Mouse (Mus musculus) embryonic facial prominence, embryonic 15.5 days (tissue): ENCODE measurements around the gene Mfsd4b5. TPM values are rescaled to one million over a fixed set of nuclear protein-coding genes. Genes with fewer than 3 reads are reported as not detected.
A peak's percentile ranks its signal among the peaks of the same experiment; 100 is the strongest.

Experiments used
- ATAC-seq: fragments of 200-750 bp; cut with Nextera tagmentation; 2 replicates; pipeline ENCODE4 v1.8.0; 2017; ENCODE audit warnings: low read depth, moderate TSS enrichment; ENCODE audit not compliant: insufficient number of reproducible peaks, low FRiP score, low TSS enrichment
- H3K27ac ChIP-seq: fragments of 300-500 bp; sonication (generic); replicated peaks from 2 replicates; pipeline ENCODE4 v1.5.1; 2015; ENCODE audit warnings: mild to moderate bottlenecking, inconsistent platforms
- H3K27me3 ChIP-seq: fragments of 300-500 bp; sonication (generic); 2 replicates; pipeline ENCODE4 v1.6.1; 2015; ENCODE audit warnings: inconsistent platforms
- H3K36me3 ChIP-seq: fragments of 300-500 bp; sonication (generic); 2 replicates; pipeline ENCODE4 v1.6.1; 2015; ENCODE audit warnings: mild to moderate bottlenecking, inconsistent platforms
- H3K4me1 ChIP-seq: fragments of 300-500 bp; sonication (generic); 2 replicates; pipeline ENCODE4 v1.6.1; 2015; ENCODE audit warnings: inconsistent platforms
- H3K4me2 ChIP-seq: fragments of 300-500 bp; sonication (generic); replicated peaks from 2 replicates; pipeline ENCODE4 v1.6.1; 2015; ENCODE audit warnings: mild to moderate bottlenecking, inconsistent platforms
- H3K4me3 ChIP-seq: fragments of 300-500 bp; sonication (generic); replicated peaks from 2 replicates; pipeline ENCODE4 v1.5.1; 2015; ENCODE audit warnings: mild to moderate bottlenecking, inconsistent platforms
- H3K9ac ChIP-seq: fragments of 300-500 bp; sonication (generic); 2 replicates; pipeline ENCODE4 v1.6.1; 2015; ENCODE audit warnings: inconsistent platforms
- H3K9me3 ChIP-seq: fragments of 300-500 bp; sonication (generic); replicated peaks from 2 replicates; pipeline ENCODE4 v1.6.1; 2016; ENCODE audit warnings: inconsistent platforms
- WGBS: fragments of 180-500 bp; shearing (Covaris S2); methylation state at CpG from one replicate; pipeline ENCODE4 v1.1.7; 2015; 5-methylcytosine and 5-hydroxymethylcytosine counted together
- polyA plus RNA-seq: library from polyadenylated mRNA; unstranded; fragments of >200 nt; fragmentation: Nextera tagmentation; extraction: Ambion mirVana; gene quantifications from 2 replicates; pipeline ENCODE4 v1.2.1, GENCODE M21; 2015

The Mfsd4b5 gene
- 0.05 and 0.22 TPM in 2 replicates for polyA plus RNA-seq

DNA sequence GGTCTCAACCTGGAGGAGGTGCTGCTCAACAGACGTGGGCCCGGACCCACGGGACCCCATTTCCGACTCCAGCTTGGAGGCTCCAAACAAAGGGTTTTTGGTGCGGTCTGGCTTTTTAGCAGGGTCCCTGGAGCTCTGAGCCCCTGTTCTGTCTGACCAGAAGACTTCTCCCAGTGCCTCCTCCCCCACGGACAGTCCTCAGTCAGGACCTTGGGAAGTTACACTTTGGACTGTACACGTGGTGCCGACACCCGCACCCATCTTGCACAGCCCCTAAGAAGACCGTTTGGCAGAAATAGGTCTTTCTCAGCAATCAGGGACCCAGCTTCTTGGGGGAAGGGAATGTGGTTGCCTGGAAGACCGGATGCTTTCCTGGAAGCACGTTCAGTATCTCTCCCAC is at the start of gene Mfsd4b5:
Gene Mfsd4b5 (minus strand): TSS at position 181 of the 400 bp plus-strand sequence.
- no peak within 1 kb of the TSS for H3K27ac ChIP-seq
- H3K9ac ChIP-seq, result no peak within 1 kb of the TSS
- no peaks in the 10 kb centered on the region for H3K36me3 ChIP-seq
- WGBS, result 83% methylated on average over 12 of the region's 12 CpGs
- no peak within 1 kb of the TSS for H3K4me2 ChIP-seq
- H3K27me3 ChIP-seq, result no peaks in the 10 kb centered on the region
- no peaks in the 10 kb centered on the region for H3K4me1 ChIP-seq
- no peaks in the 10 kb centered on the region for H3K9me3 ChIP-seq
- no peak for ATAC-seq
- no peak within 1 kb of the TSS for H3K4me3 ChIP-seq

DNA sequence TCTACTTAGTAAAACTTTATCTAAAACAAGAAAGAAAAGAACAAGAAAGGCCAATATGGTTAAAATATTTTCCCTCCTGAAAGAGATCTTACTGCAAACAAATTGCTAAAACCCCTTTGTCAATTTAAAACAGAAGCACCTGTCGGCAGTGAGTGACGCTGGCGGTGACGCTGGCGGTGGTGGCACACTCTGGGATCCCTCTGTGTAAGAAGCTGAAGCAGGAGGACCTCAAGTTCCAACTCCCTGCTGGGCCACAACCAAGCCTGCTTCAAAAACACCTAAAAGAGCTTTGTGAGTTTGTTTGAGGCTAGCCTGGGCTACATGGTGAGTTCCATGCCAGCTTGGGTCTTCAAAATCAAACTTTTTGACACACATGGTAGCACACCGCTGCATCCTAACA is 48.5 kb upstream of the Mfsd4b5 start:
- 97% methylated on average over 6 of the region's 6 CpGs for WGBS
- H3K36me3 ChIP-seq, result no peaks in the 10 kb centered on the region
- H3K4me2 ChIP-seq, result no peak overlapping the region
- no peak overlapping the region for H3K9ac ChIP-seq
- no peak overlapping the region for H3K27ac ChIP-seq
- no peak overlapping the region for H3K4me3 ChIP-seq
- H3K27me3 ChIP-seq, result no peaks in the 10 kb centered on the region
- 0 out of 2 replicates have a peak, but pooled peaks cover 3% of the 10 kb centered on the region for H3K4me1 ChIP-seq
- ATAC-seq, result no peak
- no peaks in the 10 kb centered on the region for H3K9me3 ChIP-seq

DNA sequence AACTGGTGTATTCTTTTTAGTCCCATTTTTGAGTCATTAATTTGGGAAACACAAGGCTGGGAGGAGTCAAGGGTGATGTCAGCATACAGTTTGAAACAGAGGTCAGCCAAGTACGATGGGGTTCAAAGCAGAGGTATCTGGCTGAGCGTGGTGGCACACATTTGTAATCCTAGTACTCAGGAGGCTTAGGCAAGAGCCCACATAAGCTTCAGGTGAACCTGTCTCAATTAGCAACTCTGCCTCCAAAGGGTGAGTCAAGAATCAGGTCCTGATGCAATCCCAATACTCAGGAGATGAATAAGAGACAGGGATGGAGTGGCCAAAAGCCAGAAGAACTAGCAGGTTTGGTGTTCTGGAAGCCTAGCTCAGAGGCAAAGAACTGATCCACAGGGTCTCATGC is 46.5 kb upstream of the Mfsd4b5 start:
- no peak overlapping the region for H3K4me2 ChIP-seq
- no peak for ATAC-seq
- no peak overlapping the region for H3K27ac ChIP-seq
- H3K9me3 ChIP-seq, result no peaks in the 10 kb centered on the region
- no peaks in the 10 kb centered on the region for H3K36me3 ChIP-seq
- no peak overlapping the region for H3K4me3 ChIP-seq
- H3K4me1 ChIP-seq, result 0 out of 2 replicates have a peak, but pooled peaks cover 3% of the 10 kb centered on the region
- WGBS, result 64% methylated on average over 2 of the region's 2 CpGs
- H3K9ac ChIP-seq, result no peak overlapping the region
- no peaks in the 10 kb centered on the region for H3K27me3 ChIP-seq

DNA sequence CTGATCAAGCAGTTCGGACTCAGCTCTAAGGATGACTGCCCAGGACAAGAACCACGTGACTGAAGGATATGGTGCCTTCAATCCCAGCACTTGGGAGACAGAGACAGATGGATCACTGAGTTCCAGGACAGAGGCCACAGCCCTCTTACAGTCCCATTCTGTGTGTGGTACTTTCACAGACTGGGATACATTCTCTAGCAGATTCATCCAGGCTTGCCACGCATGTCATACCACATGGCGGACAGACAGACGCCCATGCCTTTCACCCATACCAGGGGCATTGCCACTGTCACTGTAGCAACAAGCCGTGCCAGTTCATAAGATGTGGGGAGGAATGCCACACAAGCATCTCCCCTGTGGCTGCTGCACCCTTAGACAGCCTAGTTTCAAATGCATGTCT is 44.3 kb upstream of the Mfsd4b5 start:
- Histone ChIP-seq H3K36me3 (no peaks in the 10 kb centered on the region), H3K4me2 (no peak overlapping the region), H3K4me1 (no peaks in the 10 kb centered on the region), H3K27ac (no peak overlapping the region), H3K9ac (no peak overlapping the region), H3K9me3 (no peaks in the 10 kb centered on the region), H3K27me3 (no peaks in the 10 kb centered on the region), H3K4me3 (no peak overlapping the region)
- no peak for ATAC-seq
- WGBS, result 89% methylated on average over 6 of the region's 6 CpGs

DNA sequence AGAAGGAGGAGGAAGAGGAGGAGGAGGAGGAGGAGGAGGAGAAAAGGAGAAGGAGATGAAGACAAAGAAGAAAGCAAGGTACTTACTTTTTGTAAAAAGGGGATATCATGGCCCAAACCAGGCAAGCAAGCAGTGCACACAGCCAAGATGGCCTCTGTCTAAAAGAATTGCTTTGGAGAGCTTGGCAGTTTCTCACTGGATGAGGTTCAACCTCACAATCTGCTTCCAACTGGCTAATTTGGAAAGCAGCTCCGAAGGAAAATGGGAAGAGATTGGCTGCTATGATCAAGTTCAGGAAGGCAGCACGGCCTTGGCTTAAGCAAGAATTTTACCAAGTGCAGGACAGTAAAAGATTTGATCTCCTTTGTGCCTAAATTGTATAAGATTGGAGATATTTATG is 43.2 kb upstream of the Mfsd4b5 start:
- Histone ChIP-seq H3K4me2 (no peak overlapping the region), H3K27me3 (no peaks in the 10 kb centered on the region), H3K4me3 (no peak overlapping the region), H3K4me1 (peaks cover 8% of the 10 kb centered on the region), H3K36me3 (no peaks in the 10 kb centered on the region), H3K27ac (no peak overlapping the region), H3K9ac (no peak overlapping the region), H3K9me3 (no peaks in the 10 kb centered on the region)
- 77% methylated on average over 2 of the region's 2 CpGs for whole genome bisulfite sequencing
- ATAC-seq, result no peak

DNA sequence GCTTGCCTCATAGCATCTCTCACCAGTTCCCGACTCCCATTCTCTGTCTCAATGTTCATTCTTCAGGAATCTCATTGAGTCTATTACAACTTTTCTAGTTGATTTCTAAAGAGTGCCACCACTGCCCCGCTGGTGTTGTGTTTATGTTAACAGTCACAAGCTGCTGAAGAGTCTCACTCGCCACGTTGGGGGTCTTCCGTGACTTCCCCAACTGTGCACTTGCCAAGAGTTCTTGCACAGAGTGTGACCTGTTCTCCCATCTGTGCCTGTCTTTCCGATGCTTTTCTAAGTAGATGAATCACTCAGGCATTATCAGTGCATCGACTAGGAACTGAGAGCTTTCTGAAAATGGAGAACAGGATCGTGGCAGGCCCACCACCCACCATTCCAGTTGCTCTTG is 41.6 kb upstream of the Mfsd4b5 start:
- WGBS, result 82% methylated on average over 8 of the region's 8 CpGs
- H3K36me3 ChIP-seq, result no peaks in the 10 kb centered on the region
- ATAC-seq, result no peak
- peaks cover 10% of the 10 kb centered on the region for H3K4me1 ChIP-seq
- no peaks in the 10 kb centered on the region for H3K27me3 ChIP-seq
- H3K4me3 ChIP-seq, result no peak overlapping the region
- H3K9me3 ChIP-seq, result no peaks in the 10 kb centered on the region
- no peak overlapping the region for H3K27ac ChIP-seq
- H3K4me2 ChIP-seq, result no peak overlapping the region
- no peak overlapping the region for H3K9ac ChIP-seq

DNA sequence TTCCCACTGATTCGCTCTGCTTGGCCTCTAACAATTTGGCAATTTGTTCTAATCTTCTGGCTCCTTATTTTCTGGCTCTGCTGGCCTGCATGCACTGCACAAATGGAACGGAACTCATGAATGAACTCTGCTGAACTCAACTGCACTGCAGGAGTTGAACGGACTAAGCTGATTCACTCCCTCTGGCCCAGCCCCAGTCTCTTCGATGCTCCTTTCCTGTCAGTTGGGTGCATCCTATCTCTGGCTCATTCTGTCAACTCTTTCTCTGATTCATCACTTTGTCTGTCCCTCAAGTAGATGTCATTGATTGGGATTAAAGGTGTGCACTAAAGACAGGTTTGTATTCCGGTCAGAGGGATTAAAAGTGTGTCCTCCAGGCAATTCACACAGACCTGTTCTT is 40.1 kb upstream of the Mfsd4b5 start:
- Histone ChIP-seq H3K4me3 (no peak overlapping the region), H3K4me1 (peaks cover 10% of the 10 kb centered on the region), H3K9ac (no peak overlapping the region), H3K27ac (no peak overlapping the region), H3K27me3 (no peaks in the 10 kb centered on the region), H3K4me2 (no peak overlapping the region), H3K9me3 (no peaks in the 10 kb centered on the region), H3K36me3 (no peaks in the 10 kb centered on the region)
- 92% methylated on average over 5 of the region's 5 CpGs for WGBS
- no peak for ATAC-seq

DNA sequence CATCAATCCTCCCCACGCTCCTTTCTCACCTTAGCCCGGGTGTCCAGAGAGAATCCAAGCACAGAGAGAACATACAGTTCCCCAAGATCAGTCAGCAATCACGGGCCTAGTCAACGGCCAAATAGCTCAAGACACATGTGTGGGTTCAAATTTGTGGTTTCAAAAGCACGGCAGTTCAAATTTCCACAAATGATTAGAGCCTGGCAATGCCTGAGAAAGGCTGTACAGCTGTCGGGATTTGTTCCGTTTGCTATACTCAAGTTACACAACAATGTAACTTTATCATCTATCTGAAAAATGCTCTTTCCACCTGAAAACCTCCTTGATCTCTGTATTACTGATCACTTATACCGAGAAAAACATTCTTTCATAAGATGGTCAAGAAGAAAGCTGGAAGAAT is 39.1 kb upstream of the Mfsd4b5 start:
- no peaks in the 10 kb centered on the region for H3K36me3 ChIP-seq
- H3K27me3 ChIP-seq, result no peaks in the 10 kb centered on the region
- no peak overlapping the region for H3K9ac ChIP-seq
- H3K4me2 ChIP-seq, result peak overlapping the region; percentile 97
- H3K27ac ChIP-seq, result peak overlapping the region; percentile 65; the same call in 1 of the 2 replicates
- H3K9me3 ChIP-seq, result no peaks in the 10 kb centered on the region
- 27% methylated on average over 8 of the region's 8 CpGs for WGBS
- peaks cover 10% of the 10 kb centered on the region for H3K4me1 ChIP-seq
- peak overlapping the region; percentile 64 for H3K4me3 ChIP-seq
- no peak for ATAC-seq

DNA sequence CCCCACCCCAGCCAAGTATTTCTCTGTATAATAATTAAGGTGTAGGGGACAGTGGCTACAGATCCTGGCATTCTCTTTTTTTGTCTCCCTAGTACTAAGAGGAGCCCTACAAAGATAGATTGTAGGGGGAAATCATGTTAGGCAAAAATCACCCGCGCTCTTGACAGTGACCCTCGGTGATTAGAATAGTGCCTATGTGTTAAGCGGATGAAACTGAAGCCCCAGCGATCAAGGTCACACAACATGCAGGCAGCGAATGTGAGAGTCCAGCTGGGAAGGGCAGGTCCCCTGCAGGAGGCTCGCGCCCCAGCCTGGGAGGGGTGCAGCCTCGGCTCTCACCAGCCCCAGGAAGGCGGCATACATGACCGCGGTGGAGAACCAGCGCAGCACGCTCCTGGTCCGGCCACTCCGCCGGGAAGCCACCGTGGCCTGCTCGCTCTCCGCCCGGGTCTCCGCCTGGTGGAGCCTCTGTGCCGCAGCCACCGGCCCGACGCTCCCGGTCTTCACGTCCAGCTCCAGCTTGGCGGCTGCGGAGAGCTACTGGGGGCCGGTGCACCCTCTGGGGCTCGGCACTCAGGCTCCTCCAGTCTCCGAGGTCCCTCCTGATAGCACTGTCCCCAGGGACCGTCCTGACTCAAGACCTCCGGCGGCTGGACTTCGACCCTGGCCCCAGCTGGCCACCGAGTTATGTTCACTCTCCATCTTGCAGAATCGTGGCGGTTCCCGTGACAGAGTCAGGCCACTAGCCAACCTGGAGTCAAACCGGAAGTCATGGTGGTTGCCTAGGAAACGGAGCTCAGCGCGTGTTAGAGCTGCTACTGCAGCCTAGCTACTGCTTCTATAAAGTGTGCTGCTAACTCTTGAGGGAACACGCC is 38.3 kb upstream of the Mfsd4b5 start, which contains the start of gene Mfsd4b1:
Gene Mfsd4b1 (minus strand): TSS at position 715 of the 875 bp plus-strand sequence.
- no peaks in the 10 kb centered on the region for H3K36me3 ChIP-seq
- peak; percentile 83 for ATAC-seq
- peaks cover 10% of the 10 kb centered on the region for H3K4me1 ChIP-seq
- no peaks in the 10 kb centered on the region for H3K9me3 ChIP-seq
- H3K27me3 ChIP-seq, result no peaks in the 10 kb centered on the region
- peak within 1 kb of the TSS; percentile 64 for H3K4me3 ChIP-seq
- H3K4me2 ChIP-seq, result peak within 1 kb of the TSS; percentile 97
- under 1% methylated on average over 46 of the region's 46 CpGs for WGBS
- H3K27ac ChIP-seq, result peak within 1 kb of the TSS; percentile 65
- H3K9ac ChIP-seq, result peak within 1 kb of the TSS; percentile 62

DNA sequence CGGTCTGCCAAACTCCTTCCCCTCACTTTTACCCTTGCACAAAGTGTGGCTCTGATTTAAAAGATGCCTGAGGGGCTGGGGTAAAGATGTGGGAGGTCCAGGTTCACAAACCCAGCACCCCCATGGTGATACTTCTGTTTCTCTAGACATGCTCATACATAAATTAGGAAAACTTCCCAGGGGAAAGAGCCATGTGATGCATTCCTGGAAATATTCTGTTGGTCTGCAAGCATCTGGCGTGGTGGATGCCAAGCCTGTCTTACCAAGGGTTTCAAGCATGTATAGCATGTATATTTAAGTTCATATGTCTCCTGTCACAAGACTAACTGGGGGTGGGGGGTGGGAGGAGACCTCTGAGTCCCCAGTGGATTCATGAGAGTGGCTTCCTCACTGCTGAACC is 34.0 kb upstream of the Mfsd4b5 start:
- Histone ChIP-seq H3K36me3 (no peaks in the 10 kb centered on the region), H3K4me1 (peaks cover 8% of the 10 kb centered on the region), H3K27ac (no peak overlapping the region), H3K4me2 (no peak overlapping the region), H3K9ac (no peak overlapping the region), H3K9me3 (no peaks in the 10 kb centered on the region), H3K4me3 (no peak overlapping the region), H3K27me3 (no peaks in the 10 kb centered on the region)
- no peak for ATAC-seq
- 10% methylated on average over 2 of the region's 2 CpGs for WGBS

DNA sequence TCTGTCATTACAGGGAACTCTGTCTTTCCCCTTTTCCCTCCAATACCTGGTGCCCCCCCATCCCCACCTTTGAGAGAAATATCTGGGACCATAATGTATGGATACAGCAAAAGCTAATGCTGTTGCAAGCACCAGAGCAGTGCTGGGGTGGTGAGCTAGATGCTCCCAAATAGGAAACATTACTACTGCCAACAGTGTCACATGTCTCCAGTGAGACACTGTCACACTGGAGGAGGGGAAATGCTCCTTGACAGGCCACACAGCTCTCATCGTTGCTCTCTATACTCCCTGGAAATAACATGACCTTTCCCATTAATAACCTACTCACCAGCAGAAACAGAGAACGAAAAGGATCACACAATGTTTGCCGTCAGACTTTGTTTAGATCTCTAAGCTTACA is 33.0 kb upstream of the Mfsd4b5 start:
- ATAC-seq, result no peak
- Histone ChIP-seq H3K9ac (no peak overlapping the region), H3K9me3 (no peaks in the 10 kb centered on the region), H3K27ac (no peak overlapping the region), H3K4me3 (no peak overlapping the region), H3K27me3 (no peaks in the 10 kb centered on the region), H3K4me1 (peaks cover under 1% of the 10 kb centered on the region; the same call in 1 of the 2 replicates), H3K4me2 (no peak overlapping the region), H3K36me3 (no peaks in the 10 kb centered on the region)
- 50% methylated on average over 3 of the region's 3 CpGs for WGBS
